Mouse (Mus musculus) CH12.LX (cell line): ENCODE results near the gene Jsrp1. TPM values are rescaled to one million over a fixed set of nuclear protein-coding genes. Genes with fewer than 3 reads are reported as not detected.
A peak's percentile ranks its signal among the peaks of the same experiment; 100 is the strongest.

Experiments
- DNase-seq: peaks from one replicate; pipeline ENCODE4 v3.0.0-alpha.2; 2013; ENCODE audit errors: extremely low read depth
- H3K27ac ChIP-seq: 2 replicates; pipeline ENCODE4 v1.5.1; 2012; ENCODE audit warnings: low read depth, mild to moderate bottlenecking, control low read depth, moderate library complexity; ENCODE audit not compliant: insufficient read depth
- H3K27me3 ChIP-seq: replicated peaks from 2 replicates; pipeline ENCODE3; 2012; ENCODE audit warnings: inconsistent platforms
- H3K36me3 ChIP-seq, 2 experiments: replicated peaks in 1 of 2; 2 replicates each; pipeline versions ENCODE3 to v1.6.1; 2012; ENCODE audit warnings: inconsistent platforms in 1 of 2, low read length in 1 of 2, mild to moderate bottlenecking in 1 of 2, mixed read lengths in 1 of 2, moderate library complexity in 1 of 2; ENCODE audit not compliant: control insufficient read depth in 1 of 2, insufficient read depth in 1 of 2
- H3K4me1 ChIP-seq, 2 experiments: 2 replicates each; pipeline ENCODE4 v1.6.1; 2012; ENCODE audit warnings: inconsistent platforms in 1 of 2, moderate library complexity in 1 of 2; ENCODE audit not compliant: insufficient read depth in 2 of 2, control insufficient read depth in 1 of 2
- H3K4me2 ChIP-seq: 2 replicates; pipeline ENCODE4 v1.6.1; 2012; ENCODE audit warnings: low read depth, mild to moderate bottlenecking, control low read depth; ENCODE audit not compliant: poor library complexity, insufficient read depth, severe bottlenecking
- H3K4me3 ChIP-seq, 3 experiments: fragments of 150-350 bp in 1 of 3; sonication (generic) in 1 of 3; replicated peaks in 1 of 3; 2 replicates each; pipeline versions ENCODE3 to v1.5.1; 2011 to 2012; ENCODE audit warnings: low read depth in 2 of 3, low read length in 2 of 3, mild to moderate bottlenecking in 2 of 3, moderate library complexity in 2 of 3, control low read depth in 1 of 3, improper control_type of control experiment in 1 of 3, inconsistent platforms in 1 of 3, mixed read lengths in 1 of 3; ENCODE audit not compliant: poor library complexity in 1 of 3
- H3K79me2 ChIP-seq: replicated peaks from 2 replicates; pipeline ENCODE4 v1.6.1; 2012; ENCODE audit warnings: mild to moderate bottlenecking, moderate library complexity; ENCODE audit not compliant: control insufficient read depth, poor library complexity, insufficient read depth, severe bottlenecking; ENCODE audit errors: extremely low read depth
- H3K9ac ChIP-seq: 2 replicates; pipeline ENCODE4 v1.6.1; 2012; ENCODE audit warnings: low read depth, mild to moderate bottlenecking, control low read depth, moderate library complexity; ENCODE audit not compliant: insufficient read depth
- H3K9me3 ChIP-seq: replicated peaks from 2 replicates; pipeline ENCODE3; 2012; ENCODE audit warnings: low read length, inconsistent platforms, mixed read lengths
- BHLHE40 ChIP-seq: IDR thresholded peaks from 2 replicates; pipeline ENCODE4 v1.6.1; 2011; ENCODE audit warnings: mild to moderate bottlenecking, low read depth, low read length, improper control_type of control experiment
- CHD1 ChIP-seq: IDR thresholded peaks from 2 replicates; pipeline ENCODE4 v1.6.1; 2012; ENCODE audit warnings: low read depth, low read length, improper control_type of control experiment, inconsistent platforms
- CTCF ChIP-seq, 2 experiments: IDR thresholded peaks in 1 of 2; conservative IDR thresholded peaks in 1 of 2; 2 replicates each; pipeline ENCODE4 v1.5.1; 2011 to 2012; ENCODE audit warnings: low read depth in 2 of 2, low read length in 2 of 2, improper control_type of control experiment in 1 of 2, inconsistent platforms in 1 of 2, mild to moderate bottlenecking in 1 of 2, moderate library complexity in 1 of 2
- E2F4 ChIP-seq: IDR thresholded peaks from 2 replicates; pipeline ENCODE4 v1.6.1; 2011; ENCODE audit warnings: low read depth, low read length, improper control_type of control experiment; ENCODE audit not compliant: insufficient replicate concordance
- ELF1 ChIP-seq: IDR thresholded peaks from 2 replicates; pipeline ENCODE4 v1.6.1; 2014; ENCODE audit warnings: low read depth, mild to moderate bottlenecking, inconsistent platforms, low read length, improper control_type of control experiment
- EP300 ChIP-seq: IDR thresholded peaks from 2 replicates; pipeline ENCODE4 v1.6.1; 2011; ENCODE audit warnings: low read length, improper control_type of control experiment
- ETS1 ChIP-seq: conservative IDR thresholded peaks from 2 replicates; pipeline ENCODE4 v1.6.1; 2012; ENCODE audit warnings: low read depth, mild to moderate bottlenecking, inconsistent platforms, low read length, improper control_type of control experiment, moderate library complexity
- GABPA ChIP-seq: IDR thresholded peaks from 2 replicates; pipeline ENCODE4 v1.6.1; 2012; ENCODE audit warnings: low read depth, low read length, improper control_type of control experiment, inconsistent platforms; ENCODE audit not compliant: insufficient replicate concordance
- HCFC1 ChIP-seq: IDR thresholded peaks from 2 replicates; pipeline ENCODE4 v1.6.1; 2012; ENCODE audit warnings: low read depth, mild to moderate bottlenecking, inconsistent platforms, low read length, improper control_type of control experiment
- IRF4 ChIP-seq: IDR thresholded peaks from 2 replicates; pipeline ENCODE4 v1.6.1; 2014; ENCODE audit warnings: low read depth, mild to moderate bottlenecking, inconsistent platforms, low read length, improper control_type of control experiment
- JUN ChIP-seq: IDR thresholded peaks from 2 replicates; pipeline ENCODE4 v1.6.1; 2011; ENCODE audit warnings: low read depth, mild to moderate bottlenecking, low read length, improper control_type of control experiment, moderate library complexity; ENCODE audit not compliant: insufficient read depth
- MAFK ChIP-seq: IDR thresholded peaks from 2 replicates; pipeline ENCODE4 v1.6.1; 2011; ENCODE audit warnings: low read length, improper control_type of control experiment; ENCODE audit not compliant: insufficient replicate concordance
- MAX ChIP-seq: IDR thresholded peaks from 2 replicates; pipeline ENCODE4 v1.6.1; 2011; ENCODE audit warnings: low read length, improper control_type of control experiment
- MEF2A ChIP-seq: IDR thresholded peaks from 2 replicates; pipeline ENCODE4 v1.6.1; 2014; ENCODE audit warnings: low read depth, mild to moderate bottlenecking, inconsistent platforms, low read length, improper control_type of control experiment, borderline replicate concordance
- MXI1 ChIP-seq: IDR thresholded peaks from 2 replicates; pipeline ENCODE4 v1.6.1; 2011; ENCODE audit warnings: mild to moderate bottlenecking, low read depth, low read length, improper control_type of control experiment
- NELFE ChIP-seq: IDR thresholded peaks from 2 replicates; pipeline ENCODE4 v1.6.1; 2011; ENCODE audit warnings: low read depth, low read length, improper control_type of control experiment
- NRF1 ChIP-seq: IDR thresholded peaks from 2 replicates; pipeline ENCODE4 v1.6.1; 2014; ENCODE audit warnings: low read depth, mild to moderate bottlenecking, inconsistent platforms, low read length, improper control_type of control experiment, moderate library complexity
- POLR2A ChIP-seq: IDR thresholded peaks from 2 replicates; pipeline ENCODE4 v1.6.1; 2011; ENCODE audit warnings: low read depth, mild to moderate bottlenecking, improper control_type of control experiment, low read length
- POLR2AphosphoS2 ChIP-seq: IDR thresholded peaks from 2 replicates; pipeline ENCODE4 v1.6.1; 2011; ENCODE audit warnings: low read depth, low read length, improper control_type of control experiment
- RCOR1 ChIP-seq: conservative IDR thresholded peaks from 2 replicates; pipeline ENCODE4 v1.6.1; 2012; ENCODE audit warnings: low read depth, mild to moderate bottlenecking, inconsistent platforms, low read length, improper control_type of control experiment
- TBP ChIP-seq: conservative IDR thresholded peaks from 2 replicates; pipeline ENCODE4 v1.6.1; 2011; ENCODE audit warnings: low read depth, low read length, improper control_type of control experiment
- UBTF ChIP-seq: IDR thresholded peaks from 2 replicates; pipeline ENCODE4 v1.6.1; 2012; ENCODE audit warnings: low read depth, mild to moderate bottlenecking, inconsistent platforms, low read length, improper control_type of control experiment, moderate library complexity
- USF1 ChIP-seq: IDR thresholded peaks from 2 replicates; pipeline ENCODE4 v1.6.1; 2014; ENCODE audit warnings: low read depth, mild to moderate bottlenecking, inconsistent platforms, low read length, improper control_type of control experiment
- ZC3H11A ChIP-seq: IDR thresholded peaks from 2 replicates; pipeline ENCODE4 v1.6.1; 2012; ENCODE audit warnings: low read depth, mild to moderate bottlenecking, inconsistent platforms, low read length, improper control_type of control experiment
- ZKSCAN1 ChIP-seq: IDR thresholded peaks from 2 replicates; pipeline ENCODE4 v1.6.1; 2012; ENCODE audit warnings: low read depth, inconsistent platforms, low read length, improper control_type of control experiment, borderline replicate concordance
- ZMIZ1 ChIP-seq: IDR thresholded peaks from 2 replicates; pipeline ENCODE4 v1.6.1; 2012; ENCODE audit warnings: low read depth, mild to moderate bottlenecking, inconsistent platforms, low read length, improper control_type of control experiment
- ZNF384 ChIP-seq: IDR thresholded peaks from 2 replicates; pipeline ENCODE4 v1.6.1; 2012; ENCODE audit warnings: low read depth, low read length, improper control_type of control experiment, inconsistent platforms
- dilution Hi-C: fragments of 300-500 bp; cut with MboI; formaldehyde crosslinking; loops from 2 replicates; pipeline ENCODE4 v1.14.3; 2020; ENCODE audit warnings: low sequenced_read_pairs; ENCODE audit not compliant: extremely low pct_unique_long_range_greater_than_20kb, extremely low pct_ligation_motif_present
- in situ Hi-C: fragments of 300-500 bp; cut with MboI; formaldehyde crosslinking; loops from 3 replicates; pipeline ENCODE4 v1.14.3; 2019; ENCODE audit warnings: low sequenced_read_pairs, low pct_ligation_motif_present, low pct_unique_long_range_greater_than_20kb, mixed read lengths
- polyA plus RNA-seq: library from polyadenylated mRNA; unstranded; fragments of >175 nt; gene quantifications from 2 replicates; pipeline ENCODE4 v1.2.1, GENCODE M21; 2012; ENCODE audit warnings: low read depth; ENCODE audit not compliant: insufficient read length
- total RNA-seq, 2 experiments: library from RNA; depleted of rRNA; stranded (reverse); fragments of 300-350 nt in 1 of 2; fragments of >200 nt in 1 of 2; gene quantifications; 2 replicates each; pipeline ENCODE4 v1.2.3; 2012 to 2014

The Jsrp1 gene
- total and polyA plus RNA-seq, 3 experiments = 0.35 to 1.1 (median 0.72) TPM

DNA sequence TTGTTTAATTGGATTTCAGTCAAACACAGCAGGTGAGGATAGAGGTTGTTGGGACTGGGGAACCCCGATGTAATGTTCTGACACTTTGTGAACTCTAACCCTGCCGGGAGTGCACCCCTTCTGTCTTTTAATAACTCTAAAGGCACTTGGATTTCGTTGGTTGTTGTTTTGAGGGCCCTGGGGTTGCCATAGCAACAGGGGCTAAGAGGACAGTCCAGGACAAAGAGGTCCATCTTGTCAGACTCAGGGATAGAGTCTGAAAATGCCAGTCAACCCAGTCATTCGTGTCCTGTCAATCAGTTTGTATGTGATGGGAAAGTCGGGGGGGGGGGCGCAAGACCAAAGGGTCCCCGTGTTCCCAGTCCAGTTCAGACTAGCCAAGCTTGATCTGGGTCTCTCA, 19.5 kb upstream of the Jsrp1 start:
- peaks cover 17 to 37% of the 10 kb centered on the region in 2 experiments for H3K4me1 ChIP-seq
- in situ Hi-C loops = no loop called here

DNA sequence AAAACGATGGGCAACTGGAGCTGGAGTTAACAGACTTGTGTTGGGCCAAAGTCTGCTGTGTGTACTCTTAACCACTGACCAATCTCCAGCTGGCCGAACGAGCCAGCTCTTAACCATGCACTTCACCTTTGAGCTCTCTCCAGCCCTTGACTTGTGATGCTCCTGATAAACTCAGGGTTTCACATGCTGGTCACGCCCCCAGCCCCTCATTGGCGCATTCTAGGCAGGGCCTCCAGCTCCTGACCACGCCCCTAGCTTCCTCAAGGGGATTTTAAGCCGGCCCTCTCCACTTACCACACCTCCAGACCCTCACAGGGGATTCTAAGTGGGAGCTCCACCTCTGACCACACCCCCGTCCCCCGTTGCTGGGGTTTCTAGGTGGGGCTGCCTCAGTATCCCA, 17.8 kb upstream of the Jsrp1 start:
- peaks cover 21% of the 10 kb centered on the region for H3K79me2 ChIP-seq
- H3K9me3 ChIP-seq = no peaks in the 10 kb centered on the region
- no peak overlapping the region for H3K9ac ChIP-seq
- peaks cover 26 to 37% of the 10 kb centered on the region in 2 experiments for H3K36me3 ChIP-seq
- in situ Hi-C loops (no loop called here), dilution Hi-C loops (no loop called here)
- TF ChIP-seq MXI1 (no peak), BHLHE40 (no peak), NRF1 (no peak), GABPA (no peak), USF1 (no peak), ZC3H11A (no peak), HCFC1 (no peak), POLR2A (no peak), JUN (no peak), NELFE (no peak), CTCF (conservative IDR thresholded peaks at IDR 0.05 in 1 of 2, IDR thresholded peaks at IDR 0.05 in 1 of 2; ENCODE audit: low read depth in 2 of 2, low read length in 2 of 2) (no peak), ELF1 (no peak), MAX (no peak), CHD1 (no peak), TBP (no peak), MAFK (no peak)
- no peak overlapping the region for H3K27ac ChIP-seq
- H3K4me2 ChIP-seq = no peak overlapping the region
- DNase-seq = peak; percentile 75
- H3K4me3 ChIP-seq = no peak overlapping the region
- H3K27me3 ChIP-seq = no peaks in the 10 kb centered on the region
- H3K4me1 ChIP-seq = peaks cover 18 to 35% of the 10 kb centered on the region in 2 experiments

More for the DNA sequence above, 19.5 kb upstream of the Jsrp1 start:
- no peak for TF ChIP-seq CTCF (conservative IDR thresholded peaks at IDR 0.05 in 1 of 2, IDR thresholded peaks at IDR 0.05 in 1 of 2; ENCODE audit: low read depth in 2 of 2, low read length in 2 of 2)
- TF ChIP-seq MEF2A = no peak
- no peak for TF ChIP-seq UBTF
- TF ChIP-seq CHD1 = no peak
- TF ChIP-seq ZNF384 = no peak
- TF ChIP-seq MAX = no peak
- TF ChIP-seq E2F4 = no peak
- TF ChIP-seq NELFE = no peak
- no peak for TF ChIP-seq JUN
- TF ChIP-seq ZKSCAN1 = no peak
- TF ChIP-seq ETS1 = no peak
- no peak for TF ChIP-seq POLR2AphosphoS2
- TF ChIP-seq RCOR1 = no peak
- no peak for TF ChIP-seq ZMIZ1
- TF ChIP-seq MXI1 = no peak
- no peak for TF ChIP-seq EP300
- no peak for TF ChIP-seq IRF4
- peaks cover 9% of the 10 kb centered on the region for H3K79me2 ChIP-seq
- no peak overlapping the region for H3K4me3 ChIP-seq
- dilution Hi-C loops = no loop called here
- no peaks in the 10 kb centered on the region for H3K9me3 ChIP-seq
- H3K27ac ChIP-seq = no peak overlapping the region
- H3K4me2 ChIP-seq = no peak overlapping the region
- no peak for DNase-seq
- no peak overlapping the region for H3K9ac ChIP-seq
- H3K27me3 ChIP-seq = no peaks in the 10 kb centered on the region
- H3K36me3 ChIP-seq = peaks cover 23 to 33% of the 10 kb centered on the region in 2 experiments
